Mouse (Mus musculus) erythroblast, embryonic 14.5 days (primary cell): Measurements from ENCODE around the gene Lgr6.

Experiments used
- GATA1 ChIP-seq: IDR thresholded peaks from 2 replicates; pipeline ENCODE4 v1.6.1; 2012; ENCODE audit warnings: low read length, inconsistent platforms, mixed read lengths
- TAL1 ChIP-seq: IDR thresholded peaks from 3 replicates; pipeline ENCODE4 v1.6.1; 2012; ENCODE audit warnings: low read length, inconsistent platforms, mixed read lengths

- no peak for TF ChIP-seq TAL1
- TF ChIP-seq GATA1, result no peak
Observed at GRCm38 (mm10) chr1:134955637-134956176, 149.4 kb downstream of the Lgr6 start, which contains the start of gene Ppp1r12b.
